Mouse (Mus musculus) megakaryocyte progenitor cell, adult 5-6 weeks (primary cell): ENCODE measurements at regions not wholly inside any gene's neighbourhood (a gene's known extent, or its start where the extent isn't known, plus 50 kb on each side); places are given as distances from the start of the nearest gene placed in this dataset.

Experiments used
- ATAC-seq: replicated peaks from 2 replicates; pipeline ENCODE4 v1.8.0; 2016; ENCODE audit warnings: mild to moderate bottlenecking, moderate TSS enrichment, inconsistent platforms; ENCODE audit not compliant: poor library complexity

GRCm38 (mm10) chr11:63286026-63286425 is 157.2 kb downstream of the Pmp22 start:
- ATAC-seq: no peak

DNA sequence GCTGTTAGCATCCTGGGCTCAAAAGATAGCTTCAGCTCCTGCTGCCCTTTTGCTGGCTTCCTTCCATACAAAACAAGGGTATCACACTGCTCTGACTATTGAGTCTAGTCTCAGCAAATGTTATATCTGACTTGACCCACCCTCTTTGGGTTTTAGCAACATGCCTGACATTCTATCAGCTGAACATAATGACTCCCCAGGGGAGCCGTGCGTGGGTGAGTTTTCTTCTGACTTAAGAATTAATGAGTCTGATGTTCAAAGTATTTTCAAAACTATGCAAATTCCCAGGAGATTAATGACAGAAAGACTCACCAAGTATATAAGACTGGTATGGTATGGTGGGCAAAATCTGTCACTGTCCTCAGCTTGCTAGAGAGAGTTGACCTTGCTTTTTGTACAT is 159.0 kb downstream of the Pmp22 start:
- ATAC-seq: no peak

GRCm38 (mm10) chr11:63290618-63291017 is 161.8 kb downstream of the Pmp22 start:
- ATAC-seq: no peak

- ATAC-seq: no peak
These were observed 164.7 kb downstream of the Pmp22 start for GRCm38 (mm10) chr11:63293485-63293884.

DNA sequence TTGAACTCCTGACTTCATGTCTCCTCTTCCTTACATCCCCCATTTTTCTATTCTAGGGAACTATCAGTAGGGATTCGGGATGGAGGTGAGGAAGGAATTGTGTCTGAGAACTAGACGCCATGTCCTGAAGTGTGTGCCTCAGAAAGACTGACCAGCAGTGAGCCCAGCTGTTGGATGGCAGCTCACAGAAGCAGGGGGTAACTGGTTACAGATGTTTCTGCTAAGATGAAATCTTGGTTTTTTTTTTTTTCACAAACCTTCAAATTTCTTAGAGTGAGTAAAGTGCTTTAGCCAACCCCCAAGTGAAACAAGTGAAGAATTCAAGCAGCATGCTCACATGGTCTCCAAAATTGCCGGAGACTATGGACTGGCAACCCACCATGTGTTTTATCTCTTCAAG is 165.7 kb downstream of the Pmp22 start:
- no peak for ATAC-seq

DNA sequence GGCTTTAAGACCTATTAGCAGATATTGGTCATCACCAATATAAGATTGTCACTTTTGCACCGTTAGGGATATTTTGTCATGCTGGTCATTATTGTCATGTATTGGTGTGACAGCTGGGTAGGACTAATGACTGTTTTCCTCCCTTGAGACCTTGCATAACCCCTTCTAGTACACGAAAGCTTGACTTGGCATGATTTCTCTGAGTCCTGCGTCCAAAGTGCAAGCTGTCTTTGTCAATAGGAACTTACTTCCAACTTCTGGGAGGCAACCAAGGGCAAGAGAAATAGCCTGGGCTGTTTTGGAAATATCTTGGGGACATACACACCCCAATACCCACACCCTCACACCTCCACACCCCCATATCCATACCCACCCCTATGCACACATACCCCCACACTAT is 167.7 kb downstream of the Pmp22 start:
- no peak for ATAC-seq

- no peak for ATAC-seq
These were observed 171.2 kb downstream of the Pmp22 start for GRCm38 (mm10) chr11:63299712-63300581.

DNA sequence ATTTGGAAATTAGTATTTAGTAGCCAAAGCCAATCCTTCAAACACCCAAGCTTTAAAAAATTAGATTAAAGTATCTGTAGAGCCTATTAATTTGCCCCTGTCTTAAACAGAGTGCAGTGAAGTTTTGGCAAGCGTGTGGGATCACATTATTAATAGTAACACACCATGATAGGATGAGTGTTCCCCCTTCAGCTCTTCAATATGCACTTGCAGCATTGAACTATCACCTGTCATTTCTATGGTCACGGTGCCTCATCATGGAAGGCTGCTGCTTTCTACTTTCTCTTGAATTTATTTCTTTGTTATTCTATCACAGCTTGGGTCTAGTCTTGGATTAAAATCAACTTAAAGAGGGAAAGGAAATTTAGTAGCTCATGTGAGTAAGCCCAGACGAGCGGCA is 196.4 kb downstream of the Pmp22 start:
- ATAC-seq: no peak

GRCm38 (mm10) chr11:63326864-63327263 is 198.1 kb downstream of the Pmp22 start:
- ATAC-seq: no peak

DNA sequence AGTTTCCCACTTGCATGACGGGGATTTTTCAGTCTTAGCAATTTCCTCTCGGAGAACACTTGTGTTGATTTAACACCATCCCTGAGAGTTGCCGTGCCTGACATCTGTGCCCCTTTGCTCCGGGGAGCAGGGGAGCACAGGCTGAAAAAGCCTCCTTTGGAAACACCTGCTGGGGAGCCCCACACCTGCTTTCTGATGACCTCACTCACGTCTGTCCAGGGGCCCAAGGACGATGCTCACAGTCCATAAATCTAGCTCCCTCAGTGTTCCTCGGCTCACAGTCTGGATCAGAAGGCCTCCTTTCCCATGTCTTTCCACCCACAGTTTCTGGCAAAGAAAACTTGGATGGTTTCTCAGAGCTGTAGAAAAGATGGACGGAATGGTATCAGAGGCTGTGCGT is 208.7 kb downstream of the Pmp22 start:
- ATAC-seq: no peak

DNA sequence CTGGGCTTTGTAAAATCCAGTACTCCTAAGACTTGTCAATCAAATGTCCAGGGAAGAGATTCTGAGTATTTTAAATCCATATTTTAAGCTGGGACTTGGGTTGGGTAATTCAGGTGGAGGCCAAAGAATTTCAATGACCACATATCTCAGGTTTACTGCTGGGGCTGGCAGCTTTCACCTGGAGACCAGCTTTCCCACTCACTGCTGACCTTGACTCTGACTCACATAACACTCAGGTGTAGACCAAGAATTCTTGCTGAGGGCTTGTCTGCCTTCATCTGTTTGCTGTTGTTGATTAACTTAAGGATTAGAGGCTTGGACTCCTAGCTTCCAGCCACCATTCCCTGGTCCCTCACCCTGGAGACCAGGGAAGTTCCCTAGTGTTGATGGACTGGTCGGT is 209.5 kb downstream of the Pmp22 start:
- ATAC-seq: no peak

DNA sequence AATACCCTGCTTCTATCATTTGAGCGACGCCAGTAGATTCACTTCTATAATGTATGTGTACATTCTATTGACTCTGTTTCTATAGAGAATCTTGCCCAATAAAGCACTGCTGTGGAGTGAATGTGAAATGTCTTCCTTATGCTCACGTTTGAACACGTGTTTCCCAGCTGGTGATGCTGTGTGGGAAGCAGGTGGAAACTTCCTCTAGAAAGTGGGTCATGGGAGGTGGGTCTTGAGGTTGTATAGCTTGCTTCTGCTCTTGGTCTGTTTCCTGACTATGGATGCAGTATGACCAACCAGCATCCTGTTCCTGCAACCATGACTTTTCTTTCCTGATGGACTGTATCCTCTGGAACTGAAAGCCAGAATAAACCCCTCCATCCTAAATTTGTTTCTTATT is 216.9 kb downstream of the Pmp22 start:
- no peak for ATAC-seq

DNA sequence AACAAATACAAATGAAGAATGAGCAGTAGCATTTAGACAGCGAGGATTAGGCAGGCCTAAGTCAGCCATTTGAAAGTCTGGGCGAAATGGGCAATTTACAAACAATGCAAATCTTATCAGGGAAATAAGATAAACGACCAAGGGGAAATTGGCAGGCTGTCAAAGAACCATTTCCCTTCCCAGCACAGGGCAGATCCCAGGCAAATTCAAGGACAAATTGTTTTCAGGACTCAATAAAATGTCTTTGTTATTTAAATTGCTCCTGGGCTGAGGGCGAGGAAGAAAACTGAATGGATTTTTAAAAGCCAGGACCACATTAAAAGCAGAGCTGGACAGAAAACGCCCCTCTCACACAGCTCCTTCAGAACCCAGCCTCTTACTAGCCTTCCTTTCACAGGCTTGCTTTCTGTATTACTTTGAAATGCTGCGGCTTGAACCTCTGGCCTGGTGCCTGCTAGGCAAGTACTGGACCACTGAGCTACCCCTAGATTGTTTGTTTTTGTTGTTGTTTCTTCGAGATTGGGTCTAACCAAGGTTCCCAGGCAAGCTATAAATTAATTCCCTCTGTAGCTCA is 221.4 kb downstream of the Pmp22 start:
- no peak for ATAC-seq

DNA sequence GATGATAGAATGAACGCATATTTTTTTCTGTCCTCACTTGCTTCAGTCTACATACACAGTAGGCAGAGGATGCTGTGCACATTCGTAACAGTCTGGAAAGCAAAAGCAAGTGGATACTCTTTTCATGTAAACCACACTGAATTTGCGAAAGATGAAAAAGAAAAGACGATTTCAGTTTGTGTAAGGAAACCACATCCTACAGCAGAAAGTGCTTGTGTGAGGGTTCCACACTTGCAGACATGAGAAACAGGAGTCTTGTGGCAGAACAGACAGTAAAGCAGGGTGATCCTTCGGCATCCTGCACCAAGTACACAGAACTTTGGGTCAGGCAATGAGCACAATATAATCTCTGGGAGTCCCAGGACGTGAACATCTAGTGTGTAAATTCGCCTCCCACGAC is 223.2 kb downstream of the Pmp22 start:
- no peak for ATAC-seq

GRCm38 (mm10) chr11:63352990-63353389 is 224.2 kb downstream of the Pmp22 start:
- ATAC-seq: no peak

DNA sequence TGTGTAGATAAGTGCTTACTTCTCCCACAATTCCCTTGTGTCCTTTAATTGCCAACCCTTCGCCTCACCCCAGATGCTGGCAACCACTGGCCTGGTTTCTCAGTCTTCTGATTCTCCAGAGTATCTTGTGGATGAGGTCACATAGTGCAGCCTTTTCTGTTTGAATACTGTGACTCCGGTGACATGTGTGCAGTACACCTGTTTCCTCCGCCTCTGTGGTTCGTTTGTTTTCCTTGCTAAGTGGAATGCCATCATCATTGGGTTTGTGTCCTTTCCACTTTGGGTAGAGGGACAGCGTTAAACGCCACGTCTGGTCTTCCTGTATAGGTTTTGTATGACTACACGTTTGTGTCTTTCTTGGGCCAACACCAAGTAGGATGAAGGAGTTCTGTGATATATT is 224.9 kb downstream of the Pmp22 start:
- ATAC-seq: no peak

GRCm38 (mm10) chr11:63357772-63358344 is 229.1 kb downstream of the Pmp22 start:
- ATAC-seq: no peak

DNA sequence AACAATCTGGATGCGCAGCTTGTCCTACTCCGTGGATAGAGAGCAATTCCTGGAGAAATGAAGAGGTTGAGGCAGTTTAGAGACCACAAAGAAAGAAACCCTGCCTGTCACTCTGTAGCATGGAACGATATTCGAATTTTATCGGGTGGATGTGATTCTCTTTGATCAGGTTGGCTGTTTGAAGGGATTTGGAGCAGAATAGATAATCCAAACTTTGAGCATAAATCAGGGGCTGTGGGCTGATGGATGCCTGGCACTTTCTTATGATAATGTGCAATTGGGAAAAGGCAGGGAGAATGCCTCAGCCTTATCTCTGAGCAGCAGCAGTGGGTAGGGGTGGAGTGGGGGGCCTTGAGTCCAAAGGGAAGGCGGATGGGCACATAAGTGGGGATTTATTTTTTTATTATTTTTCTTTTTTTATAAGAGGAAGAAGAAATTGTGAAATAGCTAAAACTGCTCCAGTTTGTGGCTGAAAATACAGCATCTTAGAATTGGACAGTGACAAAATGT is 239.0 kb downstream of the Pmp22 start:
- no peak for ATAC-seq

DNA sequence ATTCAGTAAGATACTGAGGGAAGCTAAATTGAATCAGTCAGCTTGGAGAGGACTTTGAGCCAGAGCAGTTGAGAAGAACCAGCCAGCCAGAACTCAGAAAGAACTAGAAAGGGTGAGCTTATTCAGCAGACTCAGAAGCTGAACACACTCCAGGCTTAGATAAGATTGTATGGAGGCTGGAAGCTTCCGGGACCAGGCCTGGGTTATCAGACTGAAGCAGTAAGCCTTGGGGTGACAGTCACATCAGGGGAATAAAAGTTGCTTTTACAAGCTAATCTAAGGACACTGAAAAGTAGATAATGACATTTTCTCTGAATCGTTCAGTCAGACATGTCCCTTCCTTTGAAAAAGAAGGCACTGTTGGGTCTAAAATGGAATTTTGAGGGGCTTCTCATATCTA is 240.7 kb downstream of the Pmp22 start:
- ATAC-seq: no peak

DNA sequence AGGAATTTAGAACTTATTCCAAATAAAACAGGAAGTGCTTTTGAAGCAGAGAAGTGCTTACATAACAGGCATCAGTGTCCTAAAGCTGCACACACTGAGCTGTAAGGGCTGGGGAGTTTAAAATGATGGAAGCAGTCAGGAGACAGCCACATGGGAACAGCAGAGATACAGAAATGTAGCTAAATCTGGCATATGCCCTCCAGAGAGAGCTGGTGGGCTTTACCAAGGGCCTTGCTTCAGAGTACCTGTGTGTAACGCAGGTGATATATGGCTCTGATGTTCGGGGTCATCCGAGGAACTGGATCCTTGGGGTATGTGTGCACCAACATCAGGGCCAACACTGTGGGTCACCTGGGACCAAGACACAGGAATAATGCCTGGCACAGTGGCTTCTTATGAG is 247.5 kb downstream of the Pmp22 start:
- no peak for ATAC-seq

- ATAC-seq: no peak
These were observed 248.2 kb downstream of the Pmp22 start for GRCm38 (mm10) chr11:63376991-63377390.

DNA sequence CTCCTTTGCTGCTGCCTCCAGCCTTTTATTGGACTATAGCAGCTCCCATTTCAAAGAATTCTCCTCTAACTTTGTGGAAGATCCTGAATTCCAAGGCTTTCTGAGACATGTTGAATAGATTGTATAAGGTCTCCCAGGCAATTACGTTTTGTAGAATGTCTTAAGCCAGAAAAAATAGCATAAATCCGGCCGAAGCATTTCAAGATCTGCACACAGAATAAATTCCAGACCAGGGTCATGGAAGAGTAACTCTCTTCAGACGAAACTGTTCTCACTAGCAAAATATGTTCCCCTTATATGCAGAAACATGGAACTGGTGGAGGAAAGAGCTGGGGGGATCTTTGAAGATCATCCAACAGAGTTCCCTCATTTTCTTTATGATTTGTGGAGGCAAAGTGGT is 259.5 kb downstream of the Pmp22 start:
- ATAC-seq: no peak
